Mouse (Mus musculus): ENCODE data around the gene Zfp382.

DNA sequence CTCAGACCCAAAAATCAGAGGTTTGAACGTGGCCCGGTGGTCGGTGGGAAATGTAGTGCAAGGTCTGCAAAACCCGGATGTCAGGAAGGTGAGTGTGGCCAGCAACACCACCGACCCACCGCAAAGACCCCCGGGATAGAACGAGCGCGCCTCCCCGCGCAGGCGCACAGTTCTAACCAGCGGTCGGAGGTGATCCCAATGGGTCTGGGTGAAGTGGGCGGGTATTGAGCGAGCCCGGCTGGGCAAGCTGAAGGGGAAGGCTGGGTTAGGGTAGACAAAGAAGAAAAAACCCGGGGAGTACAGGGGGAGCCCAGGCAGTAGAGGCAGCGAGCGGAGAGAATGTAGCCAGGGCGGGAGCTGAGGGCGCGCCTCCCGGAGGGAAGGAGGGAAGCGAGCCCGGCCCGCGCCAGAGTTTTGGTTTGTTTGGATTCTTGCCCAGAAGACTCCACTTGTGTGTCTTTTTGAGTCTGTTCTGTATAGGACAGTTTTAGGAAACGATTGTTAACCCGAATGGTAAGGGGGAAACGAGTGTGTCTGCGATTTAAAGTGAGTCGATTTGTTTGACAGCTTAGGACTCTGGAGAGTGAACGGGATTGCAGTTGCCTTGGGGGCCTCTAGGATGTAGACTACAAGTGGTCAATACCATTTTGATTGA, 21.9 kb downstream of the Zfp382 start:
- TF ChIP-seq EP300 (IDR thresholded peaks at IDR 0.05; ENCODE audit: low read depth) (no peak), CTCF (IDR thresholded peaks at IDR 0.05; ENCODE audit: low read depth) (no peak)
